Mouse (Mus musculus) forebrain, embryonic 16.5 days (tissue): ENCODE measurements around the gene Myo16. TPM values are rescaled to one million over a fixed set of nuclear protein-coding genes. Genes with fewer than 3 reads are reported as not detected.

Source experiments
- ATAC-seq: fragments of 200-750 bp; cut with Nextera tagmentation; 2 replicates; pipeline ENCODE4 v1.8.0; 2017; ENCODE audit warnings: mild to moderate bottlenecking, moderate library complexity
- H3K27ac ChIP-seq: fragments of 300-500 bp; sonication (generic); 2 replicates; pipeline ENCODE4 v1.5.1; 2014; ENCODE audit warnings: low read length, control low read depth
- H3K27me3 ChIP-seq: fragments of 300-500 bp; sonication (generic); replicated peaks from 2 replicates; pipeline ENCODE4 v1.6.1; 2014; ENCODE audit warnings: low read length; ENCODE audit not compliant: control insufficient read depth, insufficient read depth
- H3K36me3 ChIP-seq: fragments of 300-500 bp; sonication (generic); 2 replicates; pipeline ENCODE4 v1.6.1; 2014; ENCODE audit not compliant: control insufficient read depth, insufficient read depth
- H3K4me1 ChIP-seq: fragments of 300-500 bp; sonication (generic); replicated peaks from 2 replicates; pipeline ENCODE4 v1.6.1; 2014; ENCODE audit warnings: low read length; ENCODE audit not compliant: control insufficient read depth, insufficient read depth
- H3K4me2 ChIP-seq: fragments of 300-500 bp; sonication (generic); 2 replicates; pipeline ENCODE4 v1.6.1; 2014; ENCODE audit warnings: mild to moderate bottlenecking, low read length, control low read depth
- H3K4me3 ChIP-seq: fragments of 300-500 bp; sonication (generic); replicated peaks from 2 replicates; pipeline ENCODE4 v1.5.1; 2014; ENCODE audit warnings: mild to moderate bottlenecking, low read length, control low read depth
- H3K9ac ChIP-seq: fragments of 300-500 bp; sonication (generic); replicated peaks from 2 replicates; pipeline ENCODE4 v1.6.1; 2014; ENCODE audit warnings: low read depth, low read length, control low read depth
- H3K9me3 ChIP-seq: fragments of 300-500 bp; sonication (generic); 2 replicates; pipeline ENCODE4 v1.6.1; 2016; ENCODE audit warnings: low read length; ENCODE audit not compliant: control insufficient read depth
- WGBS: fragments of 180-500 bp; shearing (Covaris S2); extraction: QIAGEN DNeasy Blood & Tissue Kit; methylation state at CpG from one replicate; pipeline ENCODE4 v1.1.7; 2014; 5-methylcytosine and 5-hydroxymethylcytosine counted together
- polyA plus RNA-seq: library from polyadenylated mRNA; unstranded; fragments of >200 nt; fragmentation: Nextera tagmentation; extraction: Ambion mirVana; gene quantifications from 2 replicates; pipeline ENCODE4 v1.2.1, GENCODE M21; 2015

The Myo16 gene
- polyA plus RNA-seq, 1 experiment from 2014 or later = 5.8 TPM

- ATAC-seq = peak; percentile 90
- Histone ChIP-seq H3K9ac (0 out of 2 replicates have a peak overlapping the region, but pooled peaks have one; percentile 10), H3K36me3 (no peaks in the 10 kb centered on the region), H3K27me3 (no peaks in the 10 kb centered on the region), H3K27ac (no peak overlapping the region), H3K9me3 (no peaks in the 10 kb centered on the region), H3K4me3 (peak overlapping the region; percentile 18), H3K4me1 (peaks cover 10% of the 10 kb centered on the region), H3K4me2 (peak overlapping the region; percentile 47)
- under 1% methylated on average over 15 of the region's 15 CpGs for WGBS
Measured at GRCm38 (mm10) chr8:10249156-10249555, 95.4 kb downstream of the Myo16 start.

- Histone ChIP-seq H3K9me3 (no peaks in the 10 kb centered on the region), H3K4me3 (no peak overlapping the region), H3K9ac (no peak overlapping the region), H3K36me3 (no peaks in the 10 kb centered on the region), H3K27me3 (no peaks in the 10 kb centered on the region), H3K4me1 (no peaks in the 10 kb centered on the region), H3K4me2 (no peak overlapping the region), H3K27ac (no peak overlapping the region)
- 73% methylated on average over 2 of the region's 2 CpGs for WGBS
- ATAC-seq = no peak
Measured at GRCm38 (mm10) chr8:10255741-10256140, 102.0 kb downstream of the Myo16 start.

- Histone ChIP-seq H3K9me3 (no peaks in the 10 kb centered on the region), H3K27ac (no peak overlapping the region), H3K4me3 (no peak overlapping the region), H3K4me2 (no peak overlapping the region), H3K4me1 (no peaks in the 10 kb centered on the region), H3K36me3 (no peaks in the 10 kb centered on the region), H3K9ac (no peak overlapping the region), H3K27me3 (no peaks in the 10 kb centered on the region)
- ATAC-seq = no peak
- WGBS = 85% methylated on average over 3 of the region's 3 CpGs
Measured at GRCm38 (mm10) chr8:10256563-10256962, 102.9 kb downstream of the Myo16 start.

GRCm38 (mm10) chr8:10270094-10270493 lies 116.4 kb downstream of the Myo16 start:
- Histone ChIP-seq H3K9me3 (no peaks in the 10 kb centered on the region), H3K4me2 (no peak overlapping the region), H3K27ac (no peak overlapping the region), H3K4me1 (no peaks in the 10 kb centered on the region), H3K9ac (no peak overlapping the region), H3K4me3 (no peak overlapping the region), H3K36me3 (no peaks in the 10 kb centered on the region), H3K27me3 (no peaks in the 10 kb centered on the region)
- 95% methylated on average over 4 of the region's 4 CpGs for WGBS
- ATAC-seq = no peak

GRCm38 (mm10) chr8:10292600-10292999 lies 138.9 kb downstream of the Myo16 start:
- Histone ChIP-seq H3K9me3 (no peaks in the 10 kb centered on the region), H3K4me3 (no peak overlapping the region), H3K4me1 (no peaks in the 10 kb centered on the region), H3K36me3 (no peaks in the 10 kb centered on the region), H3K27ac (no peak overlapping the region), H3K9ac (no peak overlapping the region), H3K4me2 (no peak overlapping the region), H3K27me3 (no peaks in the 10 kb centered on the region)
- 73% methylated on average over 4 of the region's 4 CpGs for WGBS
- no peak for ATAC-seq

- WGBS = 58% methylated on average over 3 of the region's 3 CpGs
- Histone ChIP-seq H3K4me1 (peaks cover 12% of the 10 kb centered on the region), H3K4me3 (no peak overlapping the region), H3K27ac (no peak overlapping the region), H3K9ac (no peak overlapping the region), H3K4me2 (no peak overlapping the region), H3K9me3 (no peaks in the 10 kb centered on the region), H3K27me3 (no peaks in the 10 kb centered on the region), H3K36me3 (no peaks in the 10 kb centered on the region)
- ATAC-seq = no peak
Measured at GRCm38 (mm10) chr8:10300797-10301196, 147.1 kb downstream of the Myo16 start.

GRCm38 (mm10) chr8:10303061-10303460 lies 149.3 kb downstream of the Myo16 start:
- WGBS = 55% methylated on average over 4 of the region's 4 CpGs
- Histone ChIP-seq H3K27me3 (no peaks in the 10 kb centered on the region), H3K9ac (no peak overlapping the region), H3K9me3 (no peaks in the 10 kb centered on the region), H3K36me3 (no peaks in the 10 kb centered on the region), H3K4me2 (no peak overlapping the region), H3K4me3 (no peak overlapping the region), H3K27ac (no peak overlapping the region), H3K4me1 (peaks cover 16% of the 10 kb centered on the region)
- peak; percentile 54; the same call in 1 of the 2 replicates for ATAC-seq

GRCm38 (mm10) chr8:10303992-10304391 lies 150.3 kb downstream of the Myo16 start:
- no peaks in the 10 kb centered on the region for H3K9me3 ChIP-seq
- H3K36me3 ChIP-seq = no peaks in the 10 kb centered on the region
- no peak overlapping the region for H3K4me3 ChIP-seq
- H3K9ac ChIP-seq = no peak overlapping the region
- peaks cover 19% of the 10 kb centered on the region for H3K4me1 ChIP-seq
- no peak overlapping the region for H3K27ac ChIP-seq
- no peaks in the 10 kb centered on the region for H3K27me3 ChIP-seq
- 81% methylated on average over 3 of the region's 3 CpGs for WGBS
- ATAC-seq = no peak
- H3K4me2 ChIP-seq = no peak overlapping the region

GRCm38 (mm10) chr8:10304721-10305120 lies 151.0 kb downstream of the Myo16 start:
- no peaks in the 10 kb centered on the region for H3K27me3 ChIP-seq
- no peak overlapping the region for H3K27ac ChIP-seq
- H3K4me3 ChIP-seq = no peak overlapping the region
- peaks cover 19% of the 10 kb centered on the region for H3K4me1 ChIP-seq
- no peak for ATAC-seq
- H3K4me2 ChIP-seq = no peak overlapping the region
- H3K9me3 ChIP-seq = no peaks in the 10 kb centered on the region
- H3K9ac ChIP-seq = no peak overlapping the region
- no peaks in the 10 kb centered on the region for H3K36me3 ChIP-seq
- 67% methylated on average over 1 of the region's 1 CpGs for WGBS

GRCm38 (mm10) chr8:10307345-10307744 lies 153.6 kb downstream of the Myo16 start:
- no peak overlapping the region for H3K4me3 ChIP-seq
- WGBS = 84% methylated on average over 6 of the region's 6 CpGs

More at GRCm38 (mm10) chr8:10307345-10307744, 153.6 kb downstream of the Myo16 start:
- Histone ChIP-seq H3K4me1 (peaks cover 19% of the 10 kb centered on the region), H3K36me3 (no peaks in the 10 kb centered on the region), H3K4me2 (no peak overlapping the region), H3K27ac (no peak overlapping the region), H3K9me3 (no peaks in the 10 kb centered on the region), H3K9ac (no peak overlapping the region), H3K27me3 (no peaks in the 10 kb centered on the region)
- ATAC-seq = no peak
